Mouse (Mus musculus) adrenal gland, adult 18-20 months (tissue): ENCODE data around the gene Siva1. TPM values are rescaled to one million over a fixed set of nuclear protein-coding genes. Genes with fewer than 3 reads are reported as not detected.

Experiments used
- DNase-seq, 2 experiments: peaks; one replicate each; pipeline ENCODE4 v3.0.0; 2021 to 2022; ENCODE audit warnings: low spot score in 2 of 2
- microRNA-seq, 2 experiments: library from miRNA; unstranded; fragments of <30 nt; microRNA quantifications; one replicate each; pipeline ENCODE4 v1.2.0; 2021; ENCODE audit warnings: borderline number of aligned reads in 2 of 2
- total RNA-seq, 2 experiments: library from RNA; stranded (reverse); gene quantifications; 1 replicate in 1 of 2; 2 replicates in 1 of 2; pipeline ENCODE4 v1.2.3; 2021

Siva1 gene
- total RNA-seq, 2 experiments from 2014 or later = 36.6 to 43.6 TPM

DNA sequence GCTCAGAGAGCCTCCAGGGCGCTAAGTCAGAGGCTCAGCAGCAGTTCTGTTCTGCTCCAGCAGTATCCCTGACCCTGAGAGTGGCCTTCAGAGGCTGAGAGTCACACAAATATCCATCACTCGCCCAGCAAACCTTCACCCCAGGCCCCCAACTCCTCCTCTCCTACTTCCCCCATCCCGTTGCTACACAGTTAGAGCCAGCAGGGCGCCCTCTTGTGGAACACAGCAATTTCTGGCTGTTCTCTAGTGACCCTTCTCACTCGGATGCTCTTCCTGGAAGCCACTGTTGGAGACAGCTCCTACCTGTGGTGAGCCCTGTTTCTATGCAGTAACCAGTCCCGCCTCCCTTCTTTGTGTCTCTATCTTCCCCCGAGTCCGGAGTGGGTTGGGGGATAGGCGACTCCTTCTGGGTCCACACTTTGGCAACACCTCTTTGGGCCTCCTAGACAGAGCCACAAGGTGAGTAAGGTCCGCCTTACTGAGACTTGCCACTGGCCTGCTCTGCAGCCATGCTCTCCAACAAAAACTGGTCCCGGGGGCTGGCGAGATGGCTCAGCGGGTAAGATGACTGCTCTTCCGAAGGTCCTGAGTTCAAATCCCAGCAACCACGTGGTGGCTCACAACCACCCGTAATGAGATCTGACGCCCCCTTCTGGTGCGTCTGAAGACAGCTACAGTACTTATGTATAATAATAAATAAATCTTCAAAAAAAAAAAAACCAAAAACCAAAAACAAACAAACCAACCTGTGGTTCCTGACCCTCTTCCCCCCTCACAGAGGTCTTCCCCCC, 31.0 kb downstream of the Siva1 start:
- peak; percentile 82 to 87 for DNase-seq

DNA sequence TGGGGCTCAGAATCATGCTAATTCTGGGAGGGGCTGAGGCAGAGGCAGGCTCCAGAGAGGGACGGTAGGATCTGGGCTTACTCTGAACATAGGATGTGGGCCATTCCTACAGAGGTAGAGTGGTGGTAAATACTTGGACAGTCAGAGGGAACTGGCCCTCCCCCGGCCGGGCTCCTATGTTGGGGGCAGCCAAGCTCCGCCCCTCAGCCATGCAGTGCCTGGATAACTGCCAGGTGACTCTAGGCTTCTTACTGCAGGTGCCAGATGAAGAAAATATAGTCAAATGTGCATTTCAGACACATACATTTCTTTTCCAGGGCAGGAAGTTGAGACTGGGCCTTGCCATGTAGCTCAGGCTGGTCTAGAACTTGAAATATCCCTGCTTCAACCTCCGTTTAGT, 32.6 kb downstream of the Siva1 start:
- DNase-seq = no peak

DNA sequence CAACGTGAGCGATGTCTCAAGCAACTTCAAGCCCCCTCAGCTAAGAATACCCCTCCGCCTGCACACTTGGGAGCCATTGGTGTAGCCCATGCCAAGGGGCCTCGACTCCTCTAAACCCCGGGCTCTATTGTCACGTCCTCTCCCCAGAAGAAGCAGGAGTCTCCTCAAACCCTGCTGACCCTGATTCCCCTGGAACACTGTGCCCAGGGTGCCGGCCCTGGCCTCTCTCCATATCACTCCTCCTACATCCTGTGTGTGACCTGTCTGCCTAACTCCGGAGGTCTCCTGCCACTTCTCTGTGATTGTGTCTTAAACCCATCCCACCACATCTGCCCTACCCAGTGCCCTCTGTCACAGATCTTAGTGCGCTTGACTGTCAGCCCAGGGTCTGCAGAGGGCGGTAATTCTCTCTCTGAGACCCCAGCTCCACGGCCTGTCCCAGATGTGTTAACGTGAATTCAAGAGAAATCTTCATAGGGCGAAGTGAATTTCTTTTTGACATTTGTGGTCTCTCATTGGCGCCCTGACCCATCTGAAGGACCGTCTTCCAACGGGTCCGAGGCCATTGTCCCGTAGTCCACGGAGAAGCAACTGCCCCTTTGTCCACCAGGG, 33.6 kb downstream of the Siva1 start:
- DNase-seq = no peak

DNA sequence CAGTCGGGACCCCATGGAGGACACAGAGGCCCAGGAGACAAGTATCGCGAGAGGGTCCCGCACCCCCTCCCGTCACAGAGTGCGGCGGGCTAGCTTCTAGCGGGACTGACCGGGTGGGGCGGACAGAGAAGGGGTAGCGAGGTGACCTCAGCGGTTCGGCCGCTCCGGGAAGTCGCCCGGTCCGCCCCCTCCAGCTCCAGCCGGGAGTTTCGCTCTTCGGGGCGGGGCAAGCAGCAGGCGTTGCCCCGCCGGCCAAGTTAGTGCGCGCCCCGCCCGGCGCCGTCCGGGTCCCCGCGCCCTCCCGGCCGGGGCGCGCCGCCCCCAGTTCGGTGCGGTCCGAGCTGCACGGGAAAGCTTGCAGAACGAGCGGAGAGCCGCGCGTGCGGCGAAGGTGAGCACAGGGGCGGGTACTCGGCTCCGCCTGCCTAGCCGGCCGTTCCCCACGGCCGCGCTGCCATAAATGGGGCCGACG, 34.1 kb downstream of the Siva1 start, which contains the start of gene Zbtb42:
TSS of gene Zbtb42 (plus strand) at position 274 of the 472 bp plus-strand sequence.
- DNase-seq = peak; percentile 65 to 71

GRCm38 (mm10) chr12:112679027-112679996, 34.8 kb downstream of the Siva1 start:
- DNase-seq = no peak

- no peak for DNase-seq
Observed at GRCm38 (mm10) chr12:112683351-112683750, 38.9 kb downstream of the Siva1 start.

GRCm38 (mm10) chr12:112688458-112688857, 44.0 kb downstream of the Siva1 start:
- DNase-seq = peak in 1 of 2 experiments; percentile 20

DNA sequence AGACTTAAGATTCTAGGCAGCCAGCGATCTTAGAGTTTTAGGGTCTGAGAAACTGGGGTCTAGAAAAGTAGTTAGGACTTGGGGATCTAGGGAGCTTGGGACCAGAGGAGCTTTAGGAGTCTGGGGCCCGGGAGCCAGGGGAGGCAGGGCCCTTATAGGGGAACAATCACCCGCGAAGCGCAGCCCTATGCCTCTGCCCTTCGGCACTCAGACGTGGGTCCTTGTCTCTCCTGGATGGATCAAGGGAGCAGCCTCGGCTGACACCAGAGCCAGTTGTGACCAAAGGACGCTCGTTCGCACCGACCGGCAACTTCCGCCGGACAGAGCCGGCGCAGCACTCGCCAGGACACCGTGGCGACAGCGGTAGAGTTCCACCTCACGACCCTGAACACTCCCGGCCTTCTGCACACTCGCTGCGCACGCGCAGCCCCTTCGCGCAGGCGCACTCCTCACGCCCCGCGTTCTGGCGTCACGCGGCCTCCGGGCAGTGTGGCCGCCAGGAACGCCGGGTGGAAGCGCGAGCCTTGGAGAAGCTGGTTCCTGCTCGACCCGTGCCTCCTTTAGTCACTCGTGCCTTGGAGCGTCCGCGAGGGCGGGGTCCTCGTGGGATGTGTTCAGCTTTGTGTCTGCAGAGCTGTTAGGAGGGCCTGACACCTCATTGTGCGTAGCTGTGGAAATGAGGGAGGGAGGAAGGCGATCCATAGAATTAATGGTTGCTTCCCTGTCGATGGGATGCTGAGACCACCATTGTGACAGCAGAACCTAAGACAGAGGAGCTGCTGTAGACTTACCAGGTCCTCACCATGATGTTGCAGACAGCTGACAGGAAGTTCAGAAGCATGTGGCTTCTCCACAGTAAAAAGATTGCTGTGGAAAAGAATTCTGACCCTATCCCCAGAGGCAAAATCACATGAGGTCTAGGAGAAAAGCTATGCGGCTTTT, 49.0 kb downstream of the Siva1 start:
- DNase-seq = peak; percentile 97

DNA sequence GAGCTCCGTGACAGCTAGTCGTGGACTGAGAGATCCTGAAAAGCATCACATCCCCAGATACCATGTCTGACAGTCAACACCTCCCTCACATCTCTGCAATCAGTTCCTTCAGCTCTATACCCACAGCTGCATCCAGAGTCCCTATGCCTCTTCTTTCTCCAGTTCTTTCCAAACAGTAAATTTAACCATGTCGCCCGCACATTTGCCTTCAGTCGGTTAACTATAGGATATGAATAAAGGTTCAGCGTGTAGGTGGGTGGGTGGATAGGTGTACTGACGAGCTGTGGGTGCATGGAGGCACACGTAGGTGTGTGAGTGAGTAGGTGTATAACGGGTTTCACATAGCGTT, 49.6 kb downstream of the Siva1 start:
- DNase-seq = no peak

- no peak for DNase-seq
Observed at GRCm38 (mm10) chr12:112696806-112697425, 52.4 kb downstream of the Siva1 start.

Small RNAs within 50 kb of the gene (microRNA-seq; reads per million reads assigned to microRNA genes)
- gene Mir6939 = 0 reads per million in 2 experiments

Other genes starting within 250 kb of the Siva1 start
- gene A530016L24Rik, start 155.2 kb upstream of the Siva1 start, total RNA-seq = 100 to 1,000 TPM in 1 of 2 experiments, 10 to 100 TPM in 1; 25.0 to 131 TPM
- gene Tmem179, start 127.9 kb upstream of the Siva1 start, total RNA-seq = 1 to 10 TPM; 6.5 to 8.5 TPM
- 10 to 100 TPM; 25.2 to 29.7 TPM for gene Inf2, start 55.9 kb upstream of the Siva1 start, total RNA-seq
- gene Adssl1, start 24.6 kb upstream of the Siva1 start, total RNA-seq = 10 to 100 TPM; 17.1 to 31.3 TPM
- gene Akt1, start 30.2 kb downstream of the Siva1 start, total RNA-seq = 100 to 1,000 TPM; 184 to 355 TPM
- gene Zbtb42, start 34.1 kb downstream of the Siva1 start, total RNA-seq = 1 to 10 TPM; 4.5 to 6.9 TPM
- gene Cep170b, start 75.8 kb downstream of the Siva1 start, total RNA-seq = 10 to 100 TPM; 36.4 to 48.5 TPM
- 10 to 100 TPM; 11.2 to 18.1 TPM for gene Pld4, start 116.0 kb downstream of the Siva1 start, total RNA-seq
- gene Ahnak2, start 158.0 kb downstream of the Siva1 start, total RNA-seq = 1 to 10 TPM; 4.2 to 9.4 TPM
- gene Clba1, start 164.3 kb downstream of the Siva1 start, total RNA-seq = 1 to 10 TPM; 6.3 to 6.8 TPM
- 10 to 100 TPM; 13.9 to 14.3 TPM for gene Cdca4, start 184.7 kb downstream of the Siva1 start, total RNA-seq
- under 1 TPM; 0.54 to 0.66 TPM for gene Gpr132, start 223.5 kb downstream of the Siva1 start, total RNA-seq